Mouse (Mus musculus) midbrain, postnatal 0 days (tissue): ENCODE measurements at regions not wholly inside any gene's neighbourhood (a gene's known extent, or its start where the extent isn't known, plus 50 kb on each side); places are given as distances from the start of the nearest gene placed in this dataset.

Source experiments
- ATAC-seq: fragments of 200-750 bp; cut with Nextera tagmentation; 2 replicates; pipeline ENCODE4 v1.8.0; 2017; ENCODE audit warnings: moderate number of reproducible peaks, mild to moderate bottlenecking, moderate TSS enrichment, moderate library complexity; ENCODE audit not compliant: low FRiP score
- DNase-seq: peaks from one replicate; pipeline ENCODE4 v3.0.0-alpha.2; 2015; ENCODE audit warnings: low spot score
- H3K27ac ChIP-seq: fragments of 300-500 bp; sonication (generic); 2 replicates; pipeline ENCODE4 v1.5.1; 2014; ENCODE audit warnings: low read depth, mild to moderate bottlenecking, low read length, mixed read lengths
- H3K27me3 ChIP-seq: fragments of 300-500 bp; sonication (generic); 2 replicates; pipeline ENCODE4 v1.6.1; 2014; ENCODE audit warnings: low read length, control low read depth, mixed read lengths; ENCODE audit not compliant: insufficient read depth
- H3K36me3 ChIP-seq: fragments of 300-500 bp; sonication (generic); 2 replicates; pipeline ENCODE4 v1.6.1; 2014; ENCODE audit warnings: low read length, control low read depth, mixed read lengths; ENCODE audit not compliant: insufficient read depth
- H3K4me1 ChIP-seq: fragments of 300-500 bp; sonication (generic); 2 replicates; pipeline ENCODE4 v1.6.1; 2014; ENCODE audit warnings: mild to moderate bottlenecking, control low read depth, antibody characterized with exemption, low read length, mixed read lengths; ENCODE audit not compliant: insufficient read depth
- H3K4me2 ChIP-seq: fragments of 300-500 bp; sonication (generic); 2 replicates; pipeline ENCODE4 v1.6.1; 2014; ENCODE audit warnings: low read depth, mild to moderate bottlenecking, low read length, mixed read lengths; ENCODE audit not compliant: poor library complexity, severe bottlenecking
- H3K4me3 ChIP-seq: fragments of 300-500 bp; sonication (generic); 2 replicates; pipeline ENCODE4 v1.5.1; 2014; ENCODE audit warnings: low read depth, mild to moderate bottlenecking, low read length, moderate library complexity
- H3K9ac ChIP-seq: fragments of 300-500 bp; sonication (generic); replicated peaks from 2 replicates; pipeline ENCODE4 v1.6.1; 2014; ENCODE audit warnings: mild to moderate bottlenecking, low read length, moderate library complexity, mixed read lengths; ENCODE audit not compliant: poor library complexity, severe bottlenecking
- H3K9me3 ChIP-seq: fragments of 300-500 bp; sonication (generic); 2 replicates; pipeline ENCODE4 v1.6.1; 2016; ENCODE audit warnings: low read length, control low read depth
- CTCF ChIP-seq: IDR thresholded peaks from 2 replicates; pipeline ENCODE4 v1.5.1; 2016; ENCODE audit warnings: antibody characterized with exemption, mild to moderate bottlenecking
- WGBS: fragments of 180-500 bp; shearing (Covaris S2); extraction: QIAGEN DNeasy Blood & Tissue Kit; methylation state at CpG from one replicate; pipeline ENCODE4 v1.1.7; 2014; 5-methylcytosine and 5-hydroxymethylcytosine counted together

DNA sequence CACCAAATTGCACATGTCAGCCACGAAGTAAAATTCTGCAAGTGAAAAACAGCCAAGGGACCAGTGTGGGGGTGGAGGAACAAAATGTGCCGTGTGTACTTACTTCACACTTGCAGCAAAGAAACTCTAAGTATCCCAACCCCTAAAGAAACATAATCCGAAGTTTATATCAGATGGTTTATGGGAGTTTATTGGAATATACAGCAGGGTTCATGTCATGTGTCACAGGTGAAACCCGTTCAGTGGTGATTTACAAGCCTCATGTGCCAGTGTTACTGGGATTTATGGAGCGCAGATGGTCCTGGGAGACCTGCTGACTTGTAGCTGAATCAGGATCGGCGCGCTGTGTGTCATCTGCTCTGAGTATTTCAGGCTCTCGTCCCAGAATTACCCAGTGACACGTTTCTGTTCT is 306.1 kb downstream of the Meis1 start:
- DNase-seq (peak; percentile 47), ATAC-seq (no peak)
- TF ChIP-seq CTCF = no peak
- Histone ChIP-seq H3K27me3 (no peaks in the 10 kb centered on the region), H3K4me1 (no peaks in the 10 kb centered on the region), H3K9ac (no peak overlapping the region), H3K36me3 (no peaks in the 10 kb centered on the region), H3K4me2 (no peak overlapping the region), H3K4me3 (no peak overlapping the region), H3K9me3 (no peaks in the 10 kb centered on the region), H3K27ac (no peak overlapping the region)
- WGBS = 89% methylated on average over 10 of the region's 10 CpGs

DNA sequence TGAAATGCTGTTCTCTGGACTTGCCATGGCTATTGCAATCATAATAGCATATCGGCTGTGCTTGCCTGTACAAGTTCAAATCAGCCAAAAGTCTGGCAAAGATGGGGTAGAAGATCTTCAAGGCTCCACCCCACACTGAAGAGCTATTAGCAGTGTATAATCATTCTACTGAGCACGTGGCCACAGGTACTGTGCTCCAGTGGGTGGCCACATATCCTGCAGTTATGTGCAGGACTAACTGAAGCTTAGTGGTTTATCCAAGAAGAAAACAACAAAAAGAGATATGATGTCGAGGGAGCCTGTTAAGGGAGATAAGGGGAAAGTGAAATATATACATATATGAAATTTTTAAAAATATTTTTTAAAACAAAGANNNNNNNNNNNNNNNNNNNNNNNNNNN is 309.2 kb downstream of the Meis1 start:
- no peak for TF ChIP-seq CTCF
- ATAC-seq = no peak
- DNase-seq = no peak
- H3K27me3 ChIP-seq = no peaks in the 10 kb centered on the region
- no peak overlapping the region for H3K4me2 ChIP-seq
- WGBS = 79% methylated on average over 3 of the region's 3 CpGs
- no peak overlapping the region for H3K27ac ChIP-seq
- H3K9ac ChIP-seq = no peak overlapping the region
- H3K9me3 ChIP-seq = no peaks in the 10 kb centered on the region
- no peak overlapping the region for H3K4me3 ChIP-seq
- H3K4me1 ChIP-seq = no peaks in the 10 kb centered on the region
- no peaks in the 10 kb centered on the region for H3K36me3 ChIP-seq

DNA sequence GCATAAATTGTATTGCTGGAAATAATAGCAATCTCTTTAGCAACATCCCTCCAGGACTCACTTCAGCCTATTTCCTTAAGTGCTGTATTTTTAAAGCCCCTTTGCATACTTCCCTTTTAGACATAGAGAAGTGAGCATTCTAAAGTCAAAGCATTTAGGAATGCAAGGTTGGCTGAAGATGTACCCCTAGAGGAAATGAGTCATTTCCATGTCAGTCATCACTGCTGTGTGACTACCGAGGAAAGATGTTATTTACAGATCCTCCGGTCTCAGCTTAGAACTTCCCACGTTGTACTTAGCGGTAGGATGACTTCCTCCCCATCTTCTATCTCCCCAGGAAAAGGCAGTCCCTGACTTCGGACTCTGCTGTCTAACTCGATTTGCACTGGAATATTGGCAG is 337.2 kb downstream of the Meis1 start:
- H3K27ac ChIP-seq = no peak overlapping the region
- no peak overlapping the region for H3K4me3 ChIP-seq

DNA sequence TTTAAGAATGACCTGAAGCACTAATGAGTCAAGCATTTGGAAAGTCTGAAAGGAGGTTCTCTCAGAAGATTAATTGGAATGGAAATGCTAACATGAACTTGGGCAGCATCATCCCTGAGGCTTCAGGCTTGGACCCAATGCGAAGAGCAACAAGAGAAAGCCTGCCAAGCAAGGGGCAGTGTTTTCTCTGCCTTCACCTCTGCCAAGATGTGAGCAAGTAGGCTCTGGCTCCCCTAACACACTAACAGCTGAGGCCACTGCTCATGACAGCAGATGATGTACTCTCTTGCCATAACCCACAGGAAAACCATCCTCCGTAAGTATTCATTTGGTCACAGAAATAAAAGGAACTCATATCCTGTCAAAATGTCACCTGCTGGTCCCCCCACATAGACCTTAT is 341.9 kb downstream of the Meis1 start:
- ATAC-seq (no peak), DNase-seq (peak; percentile 22)
- H3K4me1 ChIP-seq = no peaks in the 10 kb centered on the region
- H3K4me3 ChIP-seq = no peak overlapping the region
- no peak overlapping the region for H3K9ac ChIP-seq
- no peak overlapping the region for H3K27ac ChIP-seq
- TF ChIP-seq CTCF = no peak
- 94% methylated on average over 2 of the region's 2 CpGs for WGBS
- H3K4me2 ChIP-seq = no peak overlapping the region
- H3K27me3 ChIP-seq = no peaks in the 10 kb centered on the region
- no peaks in the 10 kb centered on the region; the same call in 1 of the 2 replicates for H3K9me3 ChIP-seq
- no peaks in the 10 kb centered on the region for H3K36me3 ChIP-seq

More for the DNA sequence above, 337.2 kb downstream of the Meis1 start:
- no peak overlapping the region for H3K4me2 ChIP-seq
- H3K4me1 ChIP-seq = no peaks in the 10 kb centered on the region
- H3K36me3 ChIP-seq = no peaks in the 10 kb centered on the region
- WGBS = 85% methylated on average over 6 of the region's 6 CpGs
- ATAC-seq (no peak), DNase-seq (no peak)
- no peaks in the 10 kb centered on the region for H3K27me3 ChIP-seq
- no peak overlapping the region for H3K9ac ChIP-seq
- no peaks in the 10 kb centered on the region for H3K9me3 ChIP-seq
- no peak for TF ChIP-seq CTCF

DNA sequence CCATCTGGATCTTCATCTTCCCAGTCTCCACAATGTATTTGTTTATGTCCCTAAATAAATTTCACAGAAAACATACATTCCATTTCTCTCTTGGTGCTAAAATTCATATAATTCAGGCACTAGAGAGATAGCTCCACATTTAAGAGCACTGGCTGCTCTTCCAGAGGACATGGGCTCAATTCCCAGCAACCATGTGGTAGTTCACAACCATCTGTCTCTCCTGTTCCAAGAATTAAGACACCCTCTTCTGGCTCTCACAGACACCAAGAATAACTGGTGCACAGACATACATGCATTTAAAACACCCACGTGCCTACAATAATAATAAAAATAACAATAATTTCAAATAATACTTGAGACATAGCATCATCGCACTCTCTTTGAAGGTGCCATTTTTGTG is 347.8 kb downstream of the Meis1 start:
- no peak overlapping the region for H3K4me2 ChIP-seq
- ATAC-seq (no peak), DNase-seq (no peak)
- WGBS = 93% methylated on average over 2 of the region's 2 CpGs
- no peak overlapping the region for H3K27ac ChIP-seq
- H3K4me1 ChIP-seq = no peaks in the 10 kb centered on the region
- H3K36me3 ChIP-seq = no peaks in the 10 kb centered on the region
- no peak overlapping the region for H3K4me3 ChIP-seq
- TF ChIP-seq CTCF = no peak
- no peak overlapping the region for H3K9ac ChIP-seq
- H3K9me3 ChIP-seq = no peaks in the 10 kb centered on the region; the same call in 1 of the 2 replicates
- no peaks in the 10 kb centered on the region for H3K27me3 ChIP-seq

DNA sequence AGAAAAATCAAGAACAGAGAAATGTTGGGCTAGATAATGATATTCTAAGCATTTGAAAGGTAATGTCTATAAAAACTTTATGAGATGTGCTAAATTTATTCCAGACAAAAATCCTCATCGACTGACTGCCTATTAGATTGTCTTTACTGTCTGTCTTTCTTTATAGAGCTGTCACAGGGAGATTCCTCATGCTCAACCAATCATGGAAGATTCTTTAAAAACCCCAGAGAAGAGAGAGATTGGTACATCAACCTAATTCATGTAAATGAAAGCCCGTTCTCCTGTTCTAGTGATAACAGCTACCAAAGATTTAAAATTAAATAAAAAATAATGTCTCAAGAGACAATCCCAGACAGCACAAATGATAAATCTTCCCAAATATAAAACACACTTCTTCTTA is 349.5 kb downstream of the Meis1 start:
- Histone ChIP-seq H3K4me1 (no peaks in the 10 kb centered on the region), H3K4me2 (no peak overlapping the region), H3K36me3 (no peaks in the 10 kb centered on the region), H3K9me3 (no peaks in the 10 kb centered on the region; the same call in 1 of the 2 replicates), H3K9ac (no peak overlapping the region), H3K27me3 (no peaks in the 10 kb centered on the region), H3K4me3 (no peak overlapping the region), H3K27ac (no peak overlapping the region)
- no peak for TF ChIP-seq CTCF
- no peak for ATAC-seq
- 42% methylated on average over 2 of the region's 2 CpGs for WGBS
- DNase-seq = no peak
